Mouse (Mus musculus) heart, postnatal 0 days (tissue): ENCODE measurements around the gene 2900011O08Rik.

ENCODE experiments used
- CTCF ChIP-seq: IDR thresholded peaks from 2 replicates; pipeline ENCODE4 v1.5.1; 2016; ENCODE audit warnings: antibody characterized with exemption, control low read depth, low read depth
- EP300 ChIP-seq: IDR thresholded peaks from 2 replicates; pipeline ENCODE4 v1.6.1; 2016; ENCODE audit warnings: antibody characterized with exemption, low read depth

GRCm38 (mm10) chr16:14058541-14058940, 72.1 kb downstream of the 2900011O08Rik start:
- TF ChIP-seq CTCF (no peak), EP300 (no peak)
